Mouse (Mus musculus) ovary, postnatal 10 days (tissue): ENCODE data around the gene Rgl1.

Experiments used
- DNase-seq: peaks from one replicate; pipeline ENCODE4 v3.0.0; 2022; ENCODE audit warnings: low spot score

Gene Rgl1

DNA sequence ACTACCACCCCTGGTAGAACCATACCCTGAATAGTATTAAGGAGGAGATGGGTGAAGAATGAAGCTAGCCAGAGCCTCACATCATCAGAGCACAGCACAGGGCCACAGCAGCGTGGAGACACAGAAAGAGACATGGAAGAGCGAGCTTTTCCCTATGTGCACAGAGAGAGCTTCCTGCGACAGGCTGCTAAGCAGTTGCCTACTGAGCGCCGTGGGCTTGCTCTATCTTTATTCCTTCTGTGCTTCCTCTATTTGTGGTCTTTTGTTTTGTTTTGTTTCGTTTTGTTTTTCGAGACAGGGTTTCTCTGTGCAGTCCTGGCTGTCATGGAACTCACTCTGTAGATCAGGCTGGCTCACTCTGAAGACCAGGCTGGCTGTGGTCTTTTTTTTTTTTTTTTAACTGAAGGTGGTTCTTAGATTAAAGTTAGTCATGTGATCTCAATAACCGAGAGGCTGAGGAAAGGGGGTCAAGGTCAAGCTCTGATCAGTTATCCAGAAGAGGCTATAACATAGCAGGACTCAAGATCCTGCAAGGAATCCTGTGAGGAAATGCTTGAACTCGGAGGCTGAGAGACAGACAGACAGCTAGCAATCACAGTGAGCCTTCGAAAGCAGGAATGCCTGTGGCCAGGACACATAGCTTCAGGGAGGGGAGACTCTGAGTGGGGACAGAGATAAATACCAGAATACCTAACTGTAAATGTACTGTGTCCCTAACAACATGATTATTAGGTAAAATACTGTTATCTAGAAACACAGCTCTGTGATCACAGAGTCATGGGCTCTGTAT lies 150.0 kb downstream of the Rgl1 start:
- DNase-seq, result no peak

- DNase-seq, result no peak
Measured at GRCm38 (mm10) chr1:152614743-152615380, 151.3 kb downstream of the Rgl1 start.

DNA sequence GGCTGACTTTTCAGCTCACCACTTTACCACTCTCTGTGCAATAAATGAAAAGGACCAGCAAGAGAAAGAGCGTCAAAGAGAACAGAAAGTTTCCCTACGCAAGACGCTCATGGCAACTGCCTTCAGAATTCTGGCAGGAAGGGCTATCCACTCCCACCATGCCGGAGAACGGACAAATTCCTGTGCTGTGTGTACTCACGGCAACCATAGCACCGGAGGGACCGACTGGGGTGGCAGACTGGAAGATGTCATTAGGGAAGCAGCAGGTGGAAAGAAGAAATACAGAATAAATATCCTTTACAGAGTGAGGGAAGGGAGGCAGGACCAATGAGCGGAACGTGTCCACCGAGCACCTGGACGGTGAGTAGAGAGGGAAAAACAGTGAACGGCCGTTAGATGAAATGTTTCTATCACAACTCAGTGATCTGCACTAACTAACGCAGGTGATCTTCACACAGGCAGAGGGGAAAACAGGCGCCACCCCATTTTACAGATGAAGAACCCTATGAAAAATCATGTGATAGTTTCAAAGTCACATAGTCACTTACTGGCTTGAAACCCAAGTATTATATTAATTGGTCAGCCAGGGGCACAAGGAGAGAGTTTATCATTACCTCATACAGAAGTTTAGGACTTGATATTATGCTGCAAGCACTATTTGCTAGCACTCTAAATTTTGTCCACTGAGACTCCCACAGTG lies 152.8 kb downstream of the Rgl1 start:
- DNase-seq, result no peak

GRCm38 (mm10) chr1:152612535-152613157 lies 153.5 kb downstream of the Rgl1 start:
- no peak for DNase-seq

DNA sequence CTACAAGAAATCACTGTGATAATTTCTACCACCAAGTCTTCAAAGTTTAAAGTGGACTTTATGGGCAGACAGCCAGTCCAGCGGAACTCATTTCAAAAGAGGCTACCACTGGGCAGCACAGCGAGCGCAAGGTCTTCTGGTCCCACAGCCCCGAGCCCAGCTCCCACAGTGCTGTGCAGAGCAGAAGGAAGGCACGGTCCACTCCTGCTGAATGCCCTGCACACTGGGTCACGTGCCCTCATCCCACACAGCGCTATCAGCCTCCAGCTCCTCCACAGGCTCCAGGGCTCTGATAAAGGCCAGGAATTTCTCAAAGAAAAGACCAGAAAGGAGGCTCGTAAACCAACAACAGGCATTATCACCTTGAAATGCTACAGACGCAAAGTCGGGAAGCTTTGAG lies 156.6 kb downstream of the Rgl1 start:
- DNase-seq, result no peak

GRCm38 (mm10) chr1:152609006-152609405 lies 157.1 kb downstream of the Rgl1 start:
- no peak for DNase-seq

DNA sequence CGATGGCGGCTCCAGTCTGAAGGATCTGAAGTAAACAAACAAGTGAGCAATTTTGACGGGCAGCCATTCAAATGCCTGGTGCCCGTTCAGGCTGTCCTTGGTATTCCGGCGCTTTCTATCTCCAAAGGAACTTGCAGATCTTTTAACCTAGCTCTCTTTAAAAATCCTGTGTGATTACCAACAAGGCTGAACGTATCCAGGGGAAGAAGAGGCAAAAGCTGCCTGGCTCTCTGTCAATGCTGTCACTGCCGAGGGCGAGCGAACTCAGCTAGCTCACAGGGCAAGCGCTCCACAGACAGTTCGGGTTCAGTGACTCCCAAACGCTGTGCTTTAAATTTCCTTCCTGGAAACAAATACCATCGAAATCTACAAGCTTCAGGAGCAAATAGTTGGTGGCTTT lies 158.4 kb downstream of the Rgl1 start:
- DNase-seq, result no peak

DNA sequence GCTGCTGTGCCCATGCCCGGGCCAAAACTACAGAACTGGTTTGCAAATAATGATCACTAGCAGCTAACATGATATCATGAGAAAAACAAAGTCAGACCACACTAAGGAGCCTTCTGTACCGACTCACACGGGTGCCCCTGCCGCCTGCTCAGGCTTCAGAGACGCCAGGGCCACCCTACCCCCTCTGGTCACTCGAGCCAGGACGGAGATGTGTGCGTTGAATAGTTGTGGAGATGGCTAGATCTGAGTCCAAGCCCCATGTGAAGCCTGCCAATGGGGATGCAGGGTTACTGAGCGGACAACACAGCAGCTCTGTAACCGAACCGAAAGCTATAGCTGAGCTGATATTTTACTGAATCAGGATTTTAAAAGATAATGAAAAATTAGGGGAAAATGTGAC lies 159.4 kb downstream of the Rgl1 start:
- no peak for DNase-seq

DNA sequence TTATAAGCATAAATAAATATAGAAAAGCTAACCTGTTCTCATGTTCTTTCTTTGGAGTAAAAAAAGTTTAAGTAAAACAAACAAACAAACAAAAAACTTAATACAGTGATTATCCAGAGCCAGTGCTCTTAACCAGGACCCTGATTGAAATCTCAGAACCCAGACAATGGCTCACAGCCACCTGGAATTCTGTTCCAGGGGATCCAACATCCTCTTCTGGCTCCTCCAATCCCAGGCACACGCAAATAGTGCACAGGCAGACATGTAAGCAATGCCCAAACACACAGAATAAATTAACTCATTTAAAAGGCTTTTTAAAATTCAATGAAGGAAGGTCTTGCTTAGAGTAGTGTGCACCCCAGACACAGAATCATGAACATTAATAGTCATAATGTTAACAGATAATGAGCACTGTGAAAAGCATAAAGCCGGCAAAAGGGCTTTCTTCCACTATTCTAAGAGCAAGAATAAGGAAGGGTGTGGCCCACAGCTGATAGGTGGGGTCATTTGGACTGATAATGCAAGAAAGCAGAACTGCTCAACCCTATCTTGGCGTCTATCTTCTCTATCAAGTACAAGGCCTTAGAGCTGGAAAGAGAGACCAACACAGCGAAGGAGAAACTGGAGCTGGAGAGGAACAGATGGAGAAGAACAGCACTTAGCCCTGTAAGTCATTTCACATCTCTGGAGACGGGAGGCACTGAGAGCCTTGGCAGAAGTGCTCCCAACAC lies 160.1 kb downstream of the Rgl1 start:
- DNase-seq, result no peak

- no peak for DNase-seq
Measured at GRCm38 (mm10) chr1:152604147-152604546, 162.0 kb downstream of the Rgl1 start.

DNA sequence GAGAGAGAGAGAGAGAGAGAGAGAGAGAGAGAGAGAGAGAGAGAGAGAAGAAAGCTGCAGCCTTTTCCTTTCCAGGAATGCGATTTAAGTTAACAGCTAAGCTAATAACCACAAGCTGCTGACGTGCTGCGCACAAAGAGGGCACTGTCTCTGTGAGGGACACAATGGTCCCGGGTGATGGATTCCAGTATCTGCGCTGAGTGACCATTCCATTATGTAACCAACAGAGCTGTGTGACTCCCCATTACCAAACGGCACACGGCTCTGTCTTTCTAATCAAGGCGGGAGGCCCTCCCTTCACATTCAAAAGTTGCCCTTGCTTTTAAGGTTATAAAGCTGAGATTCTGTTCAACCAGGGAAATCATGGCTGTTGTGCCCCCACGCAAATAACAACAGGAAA lies 162.5 kb downstream of the Rgl1 start:
- no peak for DNase-seq

- no peak for DNase-seq
Measured at GRCm38 (mm10) chr1:152600494-152600893, 165.7 kb downstream of the Rgl1 start.

GRCm38 (mm10) chr1:152599347-152599746 lies 166.8 kb downstream of the Rgl1 start:
- no peak for DNase-seq

DNA sequence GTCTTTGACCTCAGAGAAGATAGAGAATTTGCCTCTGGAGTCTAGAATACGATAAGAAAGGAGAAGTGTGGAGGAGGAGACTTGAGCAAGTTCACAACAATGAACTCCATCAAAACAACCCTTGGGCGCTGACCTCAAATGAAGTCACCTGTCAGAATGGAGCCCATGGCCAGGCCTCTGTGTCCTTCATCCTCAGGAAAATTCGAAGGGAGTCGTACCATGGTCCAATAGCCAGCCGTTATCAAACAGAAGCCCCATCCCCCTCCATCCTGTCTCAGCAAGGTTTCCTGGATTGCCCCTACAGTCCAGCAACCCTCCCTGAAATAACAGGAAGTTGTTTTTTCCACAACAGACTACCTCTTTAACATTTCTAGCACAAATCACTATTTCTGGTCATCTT lies 171.5 kb downstream of the Rgl1 start:
- DNase-seq, result no peak

GRCm38 (mm10) chr1:152593831-152594549 lies 172.2 kb downstream of the Rgl1 start:
- no peak for DNase-seq

GRCm38 (mm10) chr1:152593382-152593781 lies 172.8 kb downstream of the Rgl1 start:
- DNase-seq, result no peak

DNA sequence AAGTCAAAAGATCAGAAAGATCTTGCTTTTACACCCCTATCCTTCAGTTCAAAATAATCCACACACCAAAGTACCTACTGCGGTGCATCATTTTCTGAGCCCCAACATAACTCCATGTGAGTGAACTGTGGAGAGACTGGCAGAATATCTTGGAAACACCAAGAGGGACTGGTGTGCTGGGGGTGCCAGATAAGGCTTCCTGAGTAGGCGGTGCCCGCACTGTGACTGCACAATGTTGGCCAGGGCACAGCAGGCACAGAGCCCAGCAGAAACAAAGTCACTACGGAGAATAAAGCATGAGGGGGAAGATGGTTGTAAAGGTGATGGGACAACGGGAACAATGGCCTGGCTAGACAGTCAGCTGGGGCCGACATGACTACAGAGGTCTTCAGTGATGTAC lies 173.5 kb downstream of the Rgl1 start:
- DNase-seq, result no peak

DNA sequence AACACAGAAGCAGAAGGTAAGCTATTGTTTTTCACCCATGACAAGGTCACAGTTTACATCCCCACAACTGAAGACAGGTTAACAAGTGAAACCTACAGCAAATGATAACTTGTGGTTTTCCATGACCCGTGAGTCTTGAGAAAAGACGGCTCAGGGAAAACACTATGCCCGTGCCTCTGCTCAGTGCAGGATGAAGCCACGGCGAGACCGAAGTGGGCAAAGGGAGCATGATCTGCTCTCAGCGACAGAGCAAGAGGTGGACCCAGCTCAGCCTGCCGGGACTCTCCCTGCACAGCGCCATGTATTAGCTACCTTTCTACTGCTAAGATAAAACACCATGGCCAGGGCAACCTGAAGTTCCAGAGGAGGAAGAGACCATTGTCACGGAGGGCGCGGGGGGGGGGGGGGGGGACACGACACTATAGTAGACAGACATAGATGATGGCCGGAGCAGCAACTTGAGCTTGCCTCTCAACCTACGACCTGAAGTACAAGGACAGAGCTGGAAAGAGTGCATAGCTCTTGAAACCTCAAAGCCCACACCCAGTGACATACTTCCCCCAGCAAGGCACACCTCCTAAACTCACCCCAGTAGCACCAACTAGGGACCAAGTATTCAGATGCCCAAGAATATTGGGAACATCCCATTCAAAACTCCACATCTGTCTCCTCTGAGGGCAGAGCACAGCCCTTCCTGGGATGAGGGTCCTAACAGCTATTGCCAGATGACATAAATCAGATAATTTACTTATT lies 174.2 kb downstream of the Rgl1 start:
- no peak for DNase-seq

DNA sequence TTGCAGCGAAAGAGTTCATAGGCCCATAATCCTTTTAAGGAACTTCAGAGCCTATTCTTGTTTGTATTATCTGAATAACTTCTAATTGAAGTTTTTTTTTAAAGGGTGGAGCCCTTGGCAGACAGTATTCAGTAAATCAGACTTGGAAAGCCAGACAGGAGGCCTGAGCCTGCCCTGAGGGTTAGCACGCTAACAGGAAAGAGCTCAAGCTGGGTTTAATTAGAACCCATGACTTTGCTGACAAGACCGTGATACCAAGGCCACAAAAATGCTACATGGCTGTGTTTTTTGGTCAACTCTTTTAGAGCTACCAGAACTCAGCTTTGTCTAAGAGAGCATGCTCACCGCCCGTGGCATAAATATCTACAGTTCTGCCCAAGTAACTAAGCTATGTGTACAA lies 175.8 kb downstream of the Rgl1 start:
- DNase-seq, result no peak

- DNase-seq, result peak; percentile 64
Measured at GRCm38 (mm10) chr1:152589331-152589935, 176.7 kb downstream of the Rgl1 start.
